Mouse (Mus musculus): ENCODE results near the gene Cald1. TPM values are rescaled to one million over a fixed set of nuclear protein-coding genes. Genes with fewer than 3 reads are reported as not detected.

The Cald1 gene
- polyA plus RNA-seq, 1 experiment from 2014 or later: 73.1 TPM

DNA sequence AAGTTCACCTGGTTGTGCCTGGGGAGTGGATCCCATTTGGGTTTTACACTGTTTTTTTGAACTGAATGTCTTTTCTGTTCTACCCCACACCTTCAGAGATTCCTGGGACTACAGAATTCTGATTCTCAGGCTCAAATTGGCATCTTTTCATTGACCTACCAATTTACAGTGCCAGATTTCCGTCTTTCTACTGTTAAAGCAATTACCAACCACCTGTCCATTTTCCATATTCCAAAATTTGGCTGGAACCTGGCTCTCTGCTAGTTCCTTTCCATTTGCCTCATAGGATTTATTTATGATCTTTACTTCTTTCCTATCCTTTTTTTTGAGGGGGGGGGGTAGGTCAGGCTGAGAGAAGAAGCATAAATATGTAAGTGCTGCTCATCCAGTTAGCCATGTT is 4.9 kb upstream of the Cald1 start:
- no peak overlapping the region for H3K27ac ChIP-seq
- peaks cover 17% of the 10 kb centered on the region for H3K4me1 ChIP-seq
- no peak overlapping the region for H3K9ac ChIP-seq
- H3K4me2 ChIP-seq: no peak overlapping the region
- no peak for ATAC-seq
- H3K36me3 ChIP-seq (ENCODE audit: poor library complexity, severe bottlenecking): no peaks in the 10 kb centered on the region
- no peaks in the 10 kb centered on the region for H3K27me3 ChIP-seq
- WGBS: 82% methylated on average over 1 of the region's 1 CpGs
- H3K4me3 ChIP-seq: no peak overlapping the region
- H3K9me3 ChIP-seq (replicated peaks): no peaks in the 10 kb centered on the region

- H3K36me3 ChIP-seq (ENCODE audit: poor library complexity, severe bottlenecking): no peaks in the 10 kb centered on the region
- WGBS: 26% methylated on average over 3 of the region's 3 CpGs
- no peak overlapping the region for H3K4me2 ChIP-seq
- H3K27ac ChIP-seq: no peak overlapping the region
- H3K4me1 ChIP-seq: peaks cover 24% of the 10 kb centered on the region
- no peak overlapping the region for H3K4me3 ChIP-seq
- no peaks in the 10 kb centered on the region for H3K27me3 ChIP-seq
- H3K9ac ChIP-seq: no peak overlapping the region
- no peaks in the 10 kb centered on the region for H3K9me3 ChIP-seq (replicated peaks)
- no peak for ATAC-seq
Measured at GRCm38 (mm10) chr6:34597316-34597715, 984 bp upstream of the Cald1 start.

- Histone ChIP-seq H3K36me3 (ENCODE audit: poor library complexity, severe bottlenecking) (no peaks in the 10 kb centered on the region), H3K9me3 (replicated peaks) (no peaks in the 10 kb centered on the region), H3K27ac (no peak overlapping the region), H3K4me2 (no peak overlapping the region), H3K27me3 (no peaks in the 10 kb centered on the region), H3K4me3 (no peak overlapping the region), H3K4me1 (peaks cover 24% of the 10 kb centered on the region), H3K9ac (no peak overlapping the region)
- 65% methylated on average over 9 of the region's 9 CpGs for WGBS
- no peak for ATAC-seq
Measured at GRCm38 (mm10) chr6:34599171-34599570, 871 bp downstream of the Cald1 start.

DNA sequence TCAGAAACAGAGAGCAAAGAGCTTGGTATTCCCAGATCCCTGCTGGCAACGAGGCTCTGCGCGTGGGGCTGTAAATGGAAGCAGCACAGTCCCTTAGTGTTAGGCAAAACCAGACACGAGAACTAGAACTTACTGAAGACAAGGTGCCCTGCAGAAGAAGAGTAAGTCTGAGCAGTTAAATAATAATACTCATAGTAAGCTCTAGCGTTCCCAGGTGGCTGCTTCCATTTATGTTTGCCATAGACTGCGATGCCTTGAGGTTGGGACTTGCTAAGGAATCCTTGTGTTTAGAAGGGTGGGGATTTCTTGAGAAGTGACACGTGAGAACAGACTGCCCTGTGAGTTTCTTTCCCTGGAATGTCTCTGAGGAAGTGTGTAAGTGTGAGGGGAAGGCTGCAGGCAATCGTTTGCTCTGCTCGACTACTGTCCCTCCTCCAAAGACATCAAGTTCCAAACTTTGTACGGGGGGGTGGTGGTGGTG is 1.4 kb downstream of the Cald1 start:
- no peak for ATAC-seq
- 67% methylated on average over 10 of the region's 10 CpGs for WGBS

DNA sequence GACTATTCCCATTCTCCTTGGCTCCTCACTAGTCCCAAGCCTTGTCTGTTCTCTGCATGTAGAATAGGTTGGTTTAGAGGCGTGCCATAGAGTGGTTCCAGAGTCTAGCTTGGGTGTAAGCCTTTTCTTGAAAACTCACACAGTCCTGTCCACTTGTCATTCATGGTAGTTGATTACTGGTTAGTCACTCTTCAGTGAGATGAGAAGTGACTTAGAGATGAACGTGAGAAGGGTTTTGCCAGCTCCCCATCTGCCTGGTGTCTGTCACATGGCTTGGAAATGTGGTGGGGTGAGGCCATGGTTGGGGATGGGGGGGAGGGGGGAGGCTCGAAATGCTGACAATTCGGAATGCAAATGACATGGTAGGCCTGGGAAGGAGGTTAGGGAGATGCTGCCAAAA is 2.5 kb downstream of the Cald1 start:
- 82% methylated on average over 4 of the region's 4 CpGs for WGBS
- Histone ChIP-seq H3K27me3 (no peaks in the 10 kb centered on the region), H3K36me3 (ENCODE audit: poor library complexity, severe bottlenecking) (no peaks in the 10 kb centered on the region), H3K27ac (no peak overlapping the region), H3K9ac (no peak overlapping the region), H3K4me1 (peaks cover 24% of the 10 kb centered on the region), H3K4me3 (no peak overlapping the region), H3K9me3 (replicated peaks) (no peaks in the 10 kb centered on the region), H3K4me2 (no peak overlapping the region)
- ATAC-seq: no peak

More for the DNA sequence above, 1.4 kb downstream of the Cald1 start:
- Histone ChIP-seq H3K27ac (no peak overlapping the region), H3K36me3 (ENCODE audit: poor library complexity, severe bottlenecking) (no peaks in the 10 kb centered on the region), H3K27me3 (no peaks in the 10 kb centered on the region), H3K4me2 (no peak overlapping the region), H3K9me3 (replicated peaks) (no peaks in the 10 kb centered on the region), H3K4me1 (peaks cover 24% of the 10 kb centered on the region), H3K9ac (no peak overlapping the region), H3K4me3 (no peak overlapping the region)

DNA sequence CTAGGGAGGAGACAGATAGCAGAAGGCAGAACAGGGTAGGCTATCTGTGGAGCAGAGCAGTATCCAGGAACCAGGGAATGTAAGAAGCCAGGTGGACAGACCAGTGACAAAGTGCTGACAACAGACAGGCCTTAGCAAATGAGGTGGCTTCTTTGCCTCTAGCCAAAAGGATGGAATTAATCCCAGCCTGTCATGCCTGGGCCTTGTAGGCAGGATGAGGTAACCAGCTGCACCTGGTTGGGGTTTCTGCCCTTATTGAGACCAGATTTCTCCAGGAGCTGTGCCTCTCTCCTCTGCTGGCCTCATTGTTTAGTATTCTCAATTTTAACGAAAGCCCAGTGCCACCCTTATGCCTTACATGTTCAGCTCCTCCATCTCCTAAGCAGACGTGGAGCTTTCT is 3.8 kb downstream of the Cald1 start:
- Histone ChIP-seq H3K9ac (no peak overlapping the region), H3K4me1 (peaks cover 16% of the 10 kb centered on the region), H3K9me3 (replicated peaks) (no peaks in the 10 kb centered on the region), H3K4me2 (no peak overlapping the region), H3K27ac (no peak overlapping the region), H3K4me3 (no peak overlapping the region), H3K27me3 (no peaks in the 10 kb centered on the region), H3K36me3 (ENCODE audit: poor library complexity, severe bottlenecking) (no peaks in the 10 kb centered on the region)
- 72% methylated on average over 2 of the region's 2 CpGs for WGBS
- ATAC-seq: no peak

DNA sequence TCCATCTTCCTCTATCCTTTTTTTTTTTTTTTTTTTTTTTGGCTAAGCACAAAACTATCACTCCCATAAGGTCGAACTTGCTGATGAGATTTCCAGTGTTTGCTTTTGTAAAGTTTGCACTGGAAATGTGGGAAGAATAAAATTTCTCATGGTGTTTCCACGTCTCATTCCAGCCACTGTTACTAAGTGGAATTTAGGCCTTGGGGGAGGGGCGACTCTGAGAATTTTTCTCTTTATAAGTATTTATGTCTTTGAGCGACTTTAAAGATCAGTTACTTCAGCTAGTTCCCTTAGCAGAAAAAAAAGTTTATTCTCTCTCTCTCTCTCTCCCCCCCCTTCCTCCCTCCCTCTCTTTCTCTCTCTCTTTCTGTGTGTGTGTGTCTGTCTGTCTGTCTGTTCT is 8.1 kb downstream of the Cald1 start:
- Histone ChIP-seq H3K4me3 (no peak overlapping the region), H3K27ac (no peak overlapping the region), H3K4me2 (no peak overlapping the region), H3K4me1 (no peaks in the 10 kb centered on the region; the same call in 1 of the 2 replicates), H3K36me3 (ENCODE audit: poor library complexity, severe bottlenecking) (no peaks in the 10 kb centered on the region), H3K9ac (no peak overlapping the region), H3K9me3 (replicated peaks) (no peaks in the 10 kb centered on the region), H3K27me3 (no peaks in the 10 kb centered on the region)
- no peak for ATAC-seq
- WGBS: 81% methylated on average over 4 of the region's 4 CpGs

DNA sequence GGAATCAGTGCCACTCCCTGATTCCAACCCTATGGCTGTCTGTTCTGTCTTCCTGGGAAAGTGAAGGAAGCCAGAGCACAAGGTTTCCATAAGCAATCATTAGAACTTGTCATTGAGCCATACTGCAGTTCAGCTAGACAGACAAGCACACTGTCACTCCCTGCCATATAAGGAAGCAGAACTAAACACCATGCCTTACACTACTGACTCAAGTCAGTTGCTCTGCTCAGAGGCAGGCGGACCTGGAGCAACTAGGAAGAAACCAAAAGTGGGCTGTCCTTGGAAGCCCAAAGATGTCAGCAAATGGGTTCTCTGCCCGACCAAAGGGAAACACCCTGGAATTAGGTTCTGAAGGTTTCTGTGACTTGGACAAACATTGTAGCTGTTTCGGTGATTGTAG is 10.3 kb downstream of the Cald1 start:
- H3K4me2 ChIP-seq: no peak overlapping the region
- no peaks in the 10 kb centered on the region for H3K27me3 ChIP-seq
- WGBS: 99% methylated on average over 3 of the region's 3 CpGs
- no peak overlapping the region for H3K9ac ChIP-seq
- no peak for ATAC-seq
- H3K4me1 ChIP-seq: no peaks in the 10 kb centered on the region; the same call in 1 of the 2 replicates
- no peak overlapping the region for H3K4me3 ChIP-seq
- no peaks in the 10 kb centered on the region for H3K9me3 ChIP-seq (replicated peaks)
- H3K27ac ChIP-seq: no peak overlapping the region
- no peaks in the 10 kb centered on the region for H3K36me3 ChIP-seq (ENCODE audit: poor library complexity, severe bottlenecking)

DNA sequence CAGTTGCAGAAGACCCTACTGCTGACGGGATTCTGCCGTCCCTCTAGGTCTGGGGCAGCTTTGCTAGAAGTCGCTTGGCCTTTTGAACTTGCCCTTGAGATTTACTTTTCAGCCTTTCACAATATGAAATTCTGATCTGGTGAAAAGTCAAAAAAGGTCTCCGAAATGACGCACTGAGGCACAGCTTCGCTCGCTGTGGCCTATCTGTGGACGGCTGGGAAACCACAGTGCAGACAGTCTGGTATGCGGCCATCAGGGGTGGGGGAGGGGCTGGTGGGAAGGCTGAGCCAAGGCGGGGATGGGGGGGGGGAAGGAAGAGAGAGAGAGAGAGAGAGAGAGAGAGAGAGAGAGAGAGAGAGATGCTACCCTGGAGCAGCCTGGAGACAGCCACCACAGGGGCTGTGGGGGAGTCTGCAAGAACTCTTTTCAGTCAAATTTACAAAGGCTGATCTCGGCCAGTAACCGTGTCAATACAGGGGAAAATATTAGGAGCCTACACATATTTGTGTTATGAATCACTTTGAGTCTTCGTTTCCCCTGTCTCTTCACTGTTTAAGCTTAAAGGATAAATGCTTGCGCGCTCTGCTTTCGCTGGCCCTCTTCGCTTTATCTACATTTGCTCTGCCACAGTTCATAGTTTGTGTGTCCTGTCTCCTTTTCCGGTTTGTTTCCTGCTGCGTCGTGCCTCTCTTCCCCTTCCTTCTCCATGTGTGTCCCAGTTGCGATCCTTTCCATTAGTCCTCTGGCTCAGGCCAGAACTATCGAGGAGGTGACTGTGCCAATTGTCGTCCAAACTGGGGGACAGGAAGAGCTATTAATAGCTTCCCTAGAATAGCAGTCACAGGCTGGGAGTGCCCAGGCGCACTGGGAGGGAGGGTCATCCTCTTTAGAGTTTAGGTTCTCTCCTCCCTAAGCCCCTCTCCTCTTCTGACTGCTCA is 11.9 kb downstream of the Cald1 start:
- no peak for ATAC-seq
- Histone ChIP-seq H3K36me3 (ENCODE audit: poor library complexity, severe bottlenecking) (no peaks in the 10 kb centered on the region), H3K27me3 (no peaks in the 10 kb centered on the region), H3K9me3 (replicated peaks) (no peaks in the 10 kb centered on the region), H3K9ac (no peak overlapping the region), H3K4me2 (no peak overlapping the region), H3K4me1 (no peaks in the 10 kb centered on the region; the same call in 1 of the 2 replicates), H3K27ac (no peak overlapping the region), H3K4me3 (no peak overlapping the region)
- WGBS: 52% methylated on average over 24 of the region's 24 CpGs

- Histone ChIP-seq H3K4me3 (no peak overlapping the region), H3K27ac (no peak overlapping the region), H3K4me2 (no peak overlapping the region), H3K4me1 (no peaks in the 10 kb centered on the region; the same call in 1 of the 2 replicates), H3K36me3 (ENCODE audit: poor library complexity, severe bottlenecking) (no peaks in the 10 kb centered on the region), H3K9me3 (replicated peaks) (no peaks in the 10 kb centered on the region), H3K9ac (no peak overlapping the region), H3K27me3 (no peaks in the 10 kb centered on the region)
- WGBS: 93% methylated on average over 5 of the region's 5 CpGs
- ATAC-seq: no peak
Measured at GRCm38 (mm10) chr6:34613122-34613521, 14.8 kb downstream of the Cald1 start.

DNA sequence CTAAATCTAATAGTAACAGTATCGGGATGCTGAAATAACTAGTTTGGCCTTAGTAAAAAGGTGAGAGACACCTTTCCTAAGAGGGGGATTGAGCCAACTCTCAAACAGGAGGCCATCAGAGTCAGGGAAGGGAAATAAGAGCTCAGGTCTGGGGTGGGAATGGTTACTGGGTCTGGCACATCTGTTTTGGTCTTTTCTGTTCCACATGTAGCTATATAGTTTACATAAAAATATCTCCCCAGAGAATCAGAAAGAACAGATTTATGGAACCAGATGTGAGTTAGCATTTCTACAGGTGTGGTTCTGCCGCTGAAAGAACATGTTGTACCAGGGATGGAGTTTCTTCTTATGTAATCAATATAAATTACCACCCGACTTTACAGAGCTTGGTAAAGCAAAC is 17.1 kb downstream of the Cald1 start:
- WGBS: 96% methylated on average over 3 of the region's 3 CpGs
- Histone ChIP-seq H3K4me3 (no peak overlapping the region), H3K4me2 (no peak overlapping the region), H3K27me3 (no peaks in the 10 kb centered on the region), H3K27ac (no peak overlapping the region), H3K36me3 (ENCODE audit: poor library complexity, severe bottlenecking) (no peaks in the 10 kb centered on the region), H3K9me3 (replicated peaks) (no peaks in the 10 kb centered on the region), H3K4me1 (no peaks in the 10 kb centered on the region; the same call in 1 of the 2 replicates), H3K9ac (no peak overlapping the region)
- ATAC-seq: no peak

DNA sequence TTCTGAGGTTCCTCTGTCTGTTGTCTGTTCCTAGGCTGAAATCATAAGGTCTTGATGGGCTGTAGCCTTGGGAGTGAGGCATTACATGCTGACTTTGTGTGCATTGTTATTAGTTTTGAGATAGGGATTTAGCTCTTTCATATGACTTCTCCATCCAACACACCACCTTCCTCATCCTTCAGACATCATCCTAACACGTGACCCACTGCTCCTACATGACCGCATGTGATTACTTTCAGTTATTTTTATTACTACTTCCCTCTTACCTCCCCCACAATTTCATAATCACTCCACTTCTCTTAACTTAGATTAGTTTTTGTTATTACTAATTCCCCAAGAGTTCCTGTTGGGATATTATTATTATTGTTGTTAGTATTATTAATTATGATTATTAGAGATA is 21.2 kb downstream of the Cald1 start:
- 83% methylated on average over 2 of the region's 2 CpGs for WGBS

More for the DNA sequence above, 21.2 kb downstream of the Cald1 start:
- Histone ChIP-seq H3K4me1 (no peaks in the 10 kb centered on the region), H3K4me2 (no peak overlapping the region), H3K36me3 (ENCODE audit: poor library complexity, severe bottlenecking) (no peaks in the 10 kb centered on the region), H3K27ac (no peak overlapping the region), H3K9me3 (replicated peaks) (no peaks in the 10 kb centered on the region), H3K27me3 (no peaks in the 10 kb centered on the region), H3K4me3 (no peak overlapping the region), H3K9ac (no peak overlapping the region)
- no peak for ATAC-seq
